ENCODE assay signal across 16 mouse cellular contexts in the genomic region with DNA sequence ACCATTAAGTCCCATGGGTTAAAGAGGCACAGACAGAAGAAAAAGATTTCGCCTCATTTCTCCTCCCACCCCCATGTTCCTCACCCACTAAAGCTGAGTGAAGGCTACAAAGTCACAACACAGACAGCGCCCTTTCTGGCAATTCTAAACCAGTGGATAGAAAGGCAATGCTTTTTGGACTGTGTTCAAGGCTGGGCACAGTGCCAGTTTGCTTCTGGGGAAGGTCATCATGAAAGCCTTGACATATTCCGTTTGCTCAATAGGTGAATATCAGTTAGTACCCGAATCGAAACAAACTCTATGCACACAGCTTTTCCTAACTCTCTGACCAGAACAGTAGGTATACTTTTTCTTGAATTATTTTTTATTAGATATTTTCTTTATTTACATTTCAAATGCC. TPM values are rescaled to one million over a fixed set of nuclear protein-coding genes. Genes with fewer than 3 reads are reported as not detected.
DNase-seq lines count a peak whose midpoint lies in the region; ATAC-seq and TF ChIP-seq lines count a peak whose summit lies in the region.
"Had no signal": no experiment of that assay in that cellular context is flagged by ENCODE, and none has a peak within 500 bp of the region (broad histone marks: within the 10 kb centered on the region; RNA-seq: fewer than 3 reads in every experiment).

No protein-coding gene starts in this region.

- no peak for ATAC-seq in kidney, embryonic 15.5 days (replicated peaks; ENCODE audit: low FRiP score)
- ATAC-seq in heart, postnatal 0 days (ENCODE audit: insufficient read depth, low read depth), result 0 out of 2 replicates have a peak, but pooled peaks have one; percentile 36

- H3K4me1 ChIP-seq in kidney, embryonic 15.5 days, result no peaks in the 10 kb centered on the region
- H3K4me1 ChIP-seq in heart, postnatal 0 days (ENCODE audit: control insufficient read depth, insufficient read depth), result no peaks in the 10 kb centered on the region
- H3K4me1 ChIP-seq: limb, embryonic 12.5 days had no signal

- H3K36me3 ChIP-seq in kidney, embryonic 15.5 days, result no peaks in the 10 kb centered on the region
- no peaks in the 10 kb centered on the region for H3K36me3 ChIP-seq in heart, postnatal 0 days (replicated peaks; ENCODE audit: control insufficient read depth, insufficient read depth, low read length)
- H3K36me3 ChIP-seq: limb, embryonic 12.5 days had no signal

- no peak for TF ChIP-seq EP300 in heart, postnatal 0 days (IDR thresholded peaks at IDR 0.05; ENCODE audit: low read depth)

- peak; percentile 45 for DNase-seq in kidney, adult 18-20 months
- peak; percentile 93 for DNase-seq in adrenal gland, adult 8-10 months
- peak; percentile 50 for DNase-seq in heart, postnatal 0 days (ENCODE audit: low spot score)
- peak; percentile 21 for DNase-seq in lung, postnatal 36 days
- no peak for DNase-seq in layer of hippocampus, postnatal 10 days (ENCODE audit: low spot score in 2 of 2)
- DNase-seq in embryo, embryonic 9.5 days (ENCODE audit: extremely low spot score), result no peak
- DNase-seq in B cell, adult 2 months, result no peak
- DNase-seq: thymus, postnatal 14 days had no signal

- no peaks in the 10 kb centered on the region for H3K27me3 ChIP-seq in kidney, embryonic 15.5 days
- H3K27me3 ChIP-seq in heart, postnatal 0 days (ENCODE audit: control insufficient read depth, insufficient read depth, low read length), result no peaks in the 10 kb centered on the region
- H3K27me3 ChIP-seq: limb, embryonic 12.5 days had no signal

- no peaks in the 10 kb centered on the region for H3K9me3 ChIP-seq in kidney, embryonic 15.5 days (replicated peaks)
- H3K9me3 ChIP-seq in heart, postnatal 0 days (replicated peaks; ENCODE audit: control insufficient read depth, low read length), result no peaks in the 10 kb centered on the region

- H3K27ac ChIP-seq in kidney, embryonic 15.5 days, result no peak overlapping the region
- no peak overlapping the region for H3K27ac ChIP-seq in heart, postnatal 0 days (ENCODE audit: low read depth)
- H3K27ac ChIP-seq: limb, embryonic 12.5 days had no signal

- H3K4me3 ChIP-seq in kidney, embryonic 15.5 days (replicated peaks), result no peak overlapping the region
- H3K4me3 ChIP-seq in heart, postnatal 0 days (ENCODE audit: low read depth, low read length), result no peak overlapping the region
- H3K4me3 ChIP-seq: limb, embryonic 12.5 days had no signal

- TF ChIP-seq CTCF in heart, postnatal 0 days (IDR thresholded peaks at IDR 0.05; ENCODE audit: low read depth), result no peak

- no peak overlapping the region for H3K9ac ChIP-seq in kidney, embryonic 15.5 days
- H3K9ac ChIP-seq in heart, postnatal 0 days (replicated peaks; ENCODE audit: low read depth, low read length), result no peak overlapping the region
- H3K9ac ChIP-seq: limb, embryonic 12.5 days had no signal

- H3K4me2 ChIP-seq in kidney, embryonic 15.5 days, result no peak overlapping the region
- H3K4me2 ChIP-seq in heart, postnatal 0 days (ENCODE audit: low read depth, low read length), result no peak overlapping the region
- H3K4me2 ChIP-seq: limb, embryonic 12.5 days had no signal

- 68% methylated on average over 5 of the region's 5 CpGs for WGBS in kidney, embryonic 15.5 days
- 16% methylated on average over 5 of the region's 5 CpGs for WGBS in heart, postnatal 0 days

RNA-seq across cellular contexts. Expression of gene Olfr54, which starts 2.2 kb away (rescaled TPM):
- polyA plus RNA-seq in kidney, embryonic 15.5 days (2015; fragmentation: Nextera tagmentation; extraction: Ambion mirVana), result not detected in 2 replicates
- under 1 TPM; 0.15 to 0.91 (median 0.39) TPM for total RNA-seq in adrenal gland, adult 8-10 months (2022)
- not detected in 2 replicates for total RNA-seq in heart, postnatal 0 days (2014; rRNA removed; ENCODE audit: low replicate concordance)
- not detected in 2 replicates for polyA plus RNA-seq in heart, postnatal 0 days (2015; fragmentation: Nextera tagmentation; extraction: Ambion mirVana)
- total RNA-seq in layer of hippocampus, postnatal 10 days (2021), result not detected
- total RNA-seq: megakaryocyte-erythroid progenitor cell, adult 5-6 weeks had no signal
- polyA plus RNA-seq: forebrain, embryonic 11.5 days; heart, embryonic 14.5 days; large intestine, adult 2 months; limb, embryonic 12.5 days; neural tube, embryonic 14.5 days; small intestine, adult 2 months had no signal

RNA-seq across cellular contexts. Expression of gene Olfr51, which starts 8.4 kb away (rescaled TPM):
- not detected in 2 replicates for polyA plus RNA-seq in kidney, embryonic 15.5 days (2015; fragmentation: Nextera tagmentation; extraction: Ambion mirVana)
- total RNA-seq in adrenal gland, adult 8-10 months (2022), result not detected
- not detected in 2 replicates for total RNA-seq in heart, postnatal 0 days (2014; rRNA removed; ENCODE audit: low replicate concordance)
- polyA plus RNA-seq in heart, postnatal 0 days (2015; fragmentation: Nextera tagmentation; extraction: Ambion mirVana), result not detected in 2 replicates
- total RNA-seq in layer of hippocampus, postnatal 10 days (2021), result not detected
- total RNA-seq: megakaryocyte-erythroid progenitor cell, adult 5-6 weeks had no signal
- polyA plus RNA-seq: forebrain, embryonic 11.5 days; heart, embryonic 14.5 days; large intestine, adult 2 months; limb, embryonic 12.5 days; neural tube, embryonic 14.5 days; small intestine, adult 2 months had no signal

RNA-seq across cellular contexts. Expression of gene Olfr1377, which starts 30.1 kb away (rescaled TPM):
- polyA plus RNA-seq in kidney, embryonic 15.5 days (2015; fragmentation: Nextera tagmentation; extraction: Ambion mirVana), result not detected in 2 replicates
- total RNA-seq in adrenal gland, adult 8-10 months (2022), result not detected
- not detected in 2 replicates for total RNA-seq in heart, postnatal 0 days (2014; rRNA removed; ENCODE audit: low replicate concordance)
- not detected in 2 replicates for polyA plus RNA-seq in heart, postnatal 0 days (2015; fragmentation: Nextera tagmentation; extraction: Ambion mirVana)
- not detected for total RNA-seq in layer of hippocampus, postnatal 10 days (2021)
- total RNA-seq: megakaryocyte-erythroid progenitor cell, adult 5-6 weeks had no signal
- polyA plus RNA-seq: forebrain, embryonic 11.5 days; heart, embryonic 14.5 days; large intestine, adult 2 months; limb, embryonic 12.5 days; neural tube, embryonic 14.5 days; small intestine, adult 2 months had no signal

RNA-seq across cellular contexts. Expression of gene Olfr1375, which starts 36.1 kb away (rescaled TPM):
- polyA plus RNA-seq in kidney, embryonic 15.5 days (2015; fragmentation: Nextera tagmentation; extraction: Ambion mirVana), result not detected in 2 replicates
- total RNA-seq in adrenal gland, adult 8-10 months (2022), result not detected
- not detected in 2 replicates for total RNA-seq in heart, postnatal 0 days (2014; rRNA removed; ENCODE audit: low replicate concordance)
- not detected in 2 replicates for polyA plus RNA-seq in heart, postnatal 0 days (2015; fragmentation: Nextera tagmentation; extraction: Ambion mirVana)
- total RNA-seq in layer of hippocampus, postnatal 10 days (2021), result not detected
- total RNA-seq: megakaryocyte-erythroid progenitor cell, adult 5-6 weeks had no signal
- polyA plus RNA-seq: forebrain, embryonic 11.5 days; heart, embryonic 14.5 days; large intestine, adult 2 months; limb, embryonic 12.5 days; neural tube, embryonic 14.5 days; small intestine, adult 2 months had no signal

RNA-seq across cellular contexts. Expression of gene Olfr1378, which starts 45.5 kb away (rescaled TPM):
- not detected in 2 replicates for polyA plus RNA-seq in kidney, embryonic 15.5 days (2015; fragmentation: Nextera tagmentation; extraction: Ambion mirVana)
- total RNA-seq in adrenal gland, adult 8-10 months (2022), result not detected
- not detected in 2 replicates for total RNA-seq in heart, postnatal 0 days (2014; rRNA removed; ENCODE audit: low replicate concordance)
- not detected in 2 replicates for polyA plus RNA-seq in heart, postnatal 0 days (2015; fragmentation: Nextera tagmentation; extraction: Ambion mirVana)
- not detected for total RNA-seq in layer of hippocampus, postnatal 10 days (2021)
- total RNA-seq: megakaryocyte-erythroid progenitor cell, adult 5-6 weeks had no signal
- polyA plus RNA-seq: forebrain, embryonic 11.5 days; heart, embryonic 14.5 days; large intestine, adult 2 months; limb, embryonic 12.5 days; neural tube, embryonic 14.5 days; small intestine, adult 2 months had no signal

Comparison
In these comparisons a context has a peak if more than half of its experiments do, and no peak if none do; other contexts are left out.
1. DNase-seq: peak in kidney, adult 18-20 months (single experiment), adrenal gland, adult 8-10 months (single experiment), heart, postnatal 0 days (single experiment) and lung, postnatal 36 days (single experiment); none in layer of hippocampus, postnatal 10 days (0 of 2), embryo, embryonic 9.5 days (single experiment) and B cell, adult 2 months (0 of 2).